Mouse (Mus musculus): Measurements from ENCODE around the gene Gm17571.

Gm17571 gene

DNA sequence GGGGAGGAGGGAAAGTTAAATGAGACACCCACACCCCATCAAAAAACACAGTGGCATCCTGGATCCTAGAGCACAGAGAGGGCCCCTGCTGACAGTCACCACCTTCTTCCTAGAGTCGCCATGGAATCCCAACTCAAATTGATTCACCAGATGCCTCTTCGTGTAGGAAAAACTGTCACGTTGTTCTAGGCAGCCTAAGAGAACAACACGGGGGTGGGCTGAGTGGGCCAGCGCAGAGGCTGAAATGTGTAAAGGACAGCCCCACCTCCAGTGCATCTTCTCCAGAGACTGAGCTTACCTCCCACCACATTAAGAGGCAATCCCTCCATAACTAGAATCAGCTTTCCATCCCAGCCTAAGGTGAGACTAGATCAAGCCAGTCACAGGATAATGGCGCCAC lies 11.2 kb upstream of the Gm17571 start:
- in situ Hi-C loops (cut with MboI; ENCODE audit: low sequenced_read_pairs): no loop called here

DNA sequence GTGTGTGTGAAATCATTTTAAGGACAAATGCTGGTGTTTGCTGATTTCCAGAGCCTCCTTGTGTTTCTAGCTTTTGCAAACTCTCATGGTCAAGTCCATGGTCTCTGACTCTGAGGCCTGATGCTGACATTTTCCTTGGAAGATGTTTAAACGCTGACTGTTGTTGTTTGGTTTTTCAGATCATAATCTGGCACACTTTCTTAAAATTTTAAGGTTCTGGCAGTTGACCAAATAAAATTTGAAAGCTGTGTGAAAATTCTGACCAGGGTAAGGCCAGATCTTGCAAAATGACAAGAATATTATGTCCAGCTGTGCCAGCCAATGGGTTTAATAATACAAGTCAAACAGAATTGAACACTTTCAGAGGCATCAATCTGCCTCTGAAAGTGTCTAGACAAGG lies 8.7 kb upstream of the Gm17571 start:
- in situ Hi-C loops (cut with MboI; ENCODE audit: low sequenced_read_pairs): no loop called here

- in situ Hi-C loops (cut with MboI; ENCODE audit: low sequenced_read_pairs): no loop called here
These were observed 8.1 kb upstream of the Gm17571 start for GRCm38 (mm10) chr9:13454651-13455123.

DNA sequence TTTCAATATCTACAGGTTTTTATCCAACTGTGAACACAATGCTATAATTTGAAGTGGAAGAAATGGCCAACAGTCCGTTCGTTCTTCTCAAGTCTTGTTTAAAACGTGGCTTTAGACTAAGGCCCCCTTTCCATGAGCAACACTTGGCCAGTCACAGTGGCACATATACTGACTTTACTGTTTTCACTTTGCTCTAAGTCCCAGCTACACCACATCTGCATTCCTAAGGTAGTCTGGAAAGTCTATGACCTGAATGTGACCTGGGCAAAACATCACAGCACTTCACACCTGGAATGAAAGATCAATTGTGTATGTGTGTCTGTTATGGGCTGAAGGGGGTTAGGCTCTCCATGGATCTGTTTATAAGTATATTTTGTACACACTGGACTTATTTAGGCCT lies 2.2 kb upstream of the Gm17571 start:
- in situ Hi-C loops (cut with MboI; ENCODE audit: low sequenced_read_pairs): no loop called here

DNA sequence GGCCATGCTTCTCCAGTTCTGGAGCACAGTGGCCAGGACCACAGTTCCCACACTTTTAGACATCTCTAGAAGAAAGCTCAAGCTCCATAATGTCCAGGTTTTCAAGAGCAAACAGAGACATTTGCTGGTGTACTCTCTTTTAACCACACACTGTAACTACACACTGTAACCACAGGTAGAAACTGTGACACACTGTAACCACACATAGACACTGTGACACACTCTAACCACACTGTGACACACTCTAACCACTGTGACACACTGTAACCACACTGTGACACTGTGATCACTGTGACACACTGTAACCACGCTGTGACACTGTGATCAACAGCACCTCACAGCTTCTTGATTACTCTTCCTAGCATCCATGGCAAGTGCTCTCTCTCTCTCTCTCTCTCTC lies 317 bp downstream of the Gm17571 start:
- in situ Hi-C loops (cut with MboI; ENCODE audit: low sequenced_read_pairs): no loop called here

DNA sequence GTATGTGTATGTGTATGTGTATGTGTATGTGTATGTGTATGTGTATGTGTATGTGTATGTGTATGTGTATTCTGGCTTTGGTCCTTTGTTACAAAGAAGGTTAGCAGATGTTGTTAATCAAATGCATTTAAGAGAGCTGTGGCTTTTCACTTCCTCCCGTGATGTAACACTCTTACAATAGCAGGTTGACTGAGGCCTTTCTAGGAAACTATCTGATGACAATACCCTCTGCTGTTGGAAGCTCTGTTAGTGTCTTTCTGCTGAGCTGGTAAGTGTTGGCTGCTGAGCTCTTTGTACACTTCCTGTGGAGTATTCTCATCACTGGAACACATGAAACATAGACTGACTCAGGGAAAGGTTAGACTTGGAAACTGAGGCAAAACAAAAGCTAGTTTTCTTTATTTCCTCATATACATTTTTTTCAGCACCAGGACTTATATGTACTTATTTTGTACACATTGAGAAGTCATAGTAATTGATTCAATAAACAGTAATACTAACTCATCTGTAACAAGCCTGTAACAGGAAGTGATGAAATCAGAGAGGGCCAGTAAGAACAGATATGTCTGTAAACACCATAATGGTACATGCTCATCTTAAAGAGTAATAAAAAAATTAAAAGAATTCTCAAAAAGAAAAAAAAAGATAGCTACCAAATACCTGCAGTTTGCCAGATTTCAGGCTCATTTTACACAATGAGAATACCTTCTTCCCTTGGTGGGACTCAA lies 2.9 kb downstream of the Gm17571 start:
- in situ Hi-C loops (cut with MboI; ENCODE audit: low sequenced_read_pairs): no loop called here

GRCm38 (mm10) chr9:13442012-13442735 lies 4.4 kb downstream of the Gm17571 start:
- in situ Hi-C loops (cut with MboI; ENCODE audit: low sequenced_read_pairs): no loop called here

DNA sequence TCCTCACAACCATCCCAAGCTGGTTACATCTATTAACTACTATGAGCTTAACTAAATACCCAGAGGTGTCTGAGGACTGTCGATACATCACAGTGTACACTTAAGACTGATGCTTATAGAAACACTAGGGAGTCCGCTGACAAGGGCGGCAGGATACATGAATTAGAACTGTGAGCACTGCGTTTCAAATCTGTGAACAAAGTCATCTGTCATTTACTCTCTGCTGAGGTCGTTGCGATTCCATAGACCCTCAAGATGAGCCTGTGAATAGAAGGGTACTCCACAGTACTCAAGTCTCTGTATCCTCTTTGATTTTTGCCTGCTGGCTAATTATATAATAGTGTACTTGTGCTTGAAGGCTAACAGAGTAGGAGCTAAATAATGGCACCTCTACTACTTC lies 5.6 kb downstream of the Gm17571 start:
- in situ Hi-C loops (cut with MboI; ENCODE audit: low sequenced_read_pairs): no loop called here

DNA sequence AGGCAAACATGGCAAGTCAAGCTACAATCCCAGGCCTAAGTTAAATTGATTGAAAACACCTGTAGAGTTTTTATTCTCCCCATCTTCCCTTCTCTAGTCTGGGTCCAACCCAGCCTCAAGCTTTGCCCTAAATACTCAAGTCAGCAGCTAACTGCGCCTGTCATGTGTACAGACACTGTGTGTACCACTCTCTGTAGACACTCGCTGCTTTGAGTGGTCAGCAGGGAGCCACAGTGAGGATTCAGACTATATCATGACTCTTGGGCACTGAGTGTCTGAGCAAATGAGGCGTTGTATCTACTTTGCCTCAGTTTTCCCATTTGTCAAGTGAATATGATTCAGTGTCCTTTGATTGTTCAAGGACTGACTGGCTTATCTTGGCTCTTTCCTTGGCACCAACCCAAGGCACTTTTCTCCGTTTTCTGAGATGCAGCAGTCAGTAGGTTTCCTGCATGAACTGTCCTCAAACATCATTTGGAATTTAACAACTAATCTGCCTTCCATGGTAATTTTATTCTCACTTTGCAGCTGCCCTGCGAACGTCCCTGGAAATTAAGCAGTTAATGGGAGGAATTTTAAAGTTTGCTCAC lies 13.0 kb downstream of the Gm17571 start:
- in situ Hi-C loops (cut with MboI; ENCODE audit: low sequenced_read_pairs): no loop called here

DNA sequence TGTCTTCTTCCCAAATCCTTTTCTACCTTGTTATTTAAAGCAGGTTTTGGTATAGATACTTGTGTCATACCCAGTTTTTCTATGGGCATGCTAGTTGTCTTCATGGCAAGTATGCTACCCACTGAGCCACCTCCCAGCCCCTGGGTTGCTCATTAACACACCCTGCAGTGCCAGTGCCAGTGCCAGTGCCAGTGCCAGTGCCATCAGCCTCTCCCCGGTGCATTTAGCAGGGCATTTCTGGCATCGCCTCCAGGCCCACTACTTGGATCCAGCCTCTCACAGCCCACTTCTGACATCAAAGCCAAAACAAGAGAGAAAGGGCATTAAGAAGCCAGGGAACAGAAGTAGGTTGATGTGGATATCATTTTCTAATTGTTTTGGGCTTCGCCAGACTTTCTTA lies 14.9 kb downstream of the Gm17571 start:
- in situ Hi-C loops (cut with MboI; ENCODE audit: low sequenced_read_pairs): no loop called here

DNA sequence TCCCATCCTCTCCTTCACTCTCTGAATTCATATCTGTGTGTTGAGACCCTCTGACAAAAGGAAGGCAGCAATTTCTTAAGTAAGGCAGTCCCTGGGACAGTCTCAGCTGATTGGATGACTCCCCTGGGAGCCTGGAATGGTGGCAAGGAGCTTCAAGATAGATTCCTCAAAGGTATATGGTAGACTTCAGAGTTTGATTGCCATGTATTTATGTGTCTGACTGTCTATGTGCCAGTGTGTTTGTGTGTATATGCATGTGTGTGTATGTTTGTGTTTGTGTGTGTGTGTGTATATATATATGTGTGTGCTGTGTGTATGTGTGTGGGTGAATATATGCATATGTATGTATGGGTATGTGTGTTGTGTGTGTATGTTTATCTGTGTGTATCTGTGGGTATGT lies 15.8 kb downstream of the Gm17571 start:
- in situ Hi-C loops (cut with MboI; ENCODE audit: low sequenced_read_pairs): no loop called here

DNA sequence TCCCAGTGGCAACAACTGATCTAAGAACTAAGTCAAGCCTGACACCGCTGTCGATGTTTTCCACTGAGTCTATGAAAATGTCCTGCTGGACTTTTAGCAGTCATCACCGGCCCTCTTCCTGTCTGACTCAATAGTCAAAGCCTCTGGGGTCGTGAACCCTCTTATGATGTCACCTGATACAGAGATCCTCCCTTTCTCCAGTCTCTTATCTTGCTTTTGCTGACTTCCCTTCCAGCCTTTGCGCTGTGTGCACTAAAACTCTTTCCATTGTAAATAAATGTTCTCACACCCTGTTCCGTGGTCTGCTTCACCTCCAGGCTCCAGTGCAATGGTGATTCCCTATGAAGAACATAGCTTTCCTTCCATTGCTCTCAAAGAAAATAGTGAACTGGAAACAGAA lies 16.3 kb downstream of the Gm17571 start:
- in situ Hi-C loops (cut with MboI; ENCODE audit: low sequenced_read_pairs): no loop called here

GRCm38 (mm10) chr9:13429477-13430125 lies 17.0 kb downstream of the Gm17571 start:
- in situ Hi-C loops (cut with MboI; ENCODE audit: low sequenced_read_pairs): no loop called here

DNA sequence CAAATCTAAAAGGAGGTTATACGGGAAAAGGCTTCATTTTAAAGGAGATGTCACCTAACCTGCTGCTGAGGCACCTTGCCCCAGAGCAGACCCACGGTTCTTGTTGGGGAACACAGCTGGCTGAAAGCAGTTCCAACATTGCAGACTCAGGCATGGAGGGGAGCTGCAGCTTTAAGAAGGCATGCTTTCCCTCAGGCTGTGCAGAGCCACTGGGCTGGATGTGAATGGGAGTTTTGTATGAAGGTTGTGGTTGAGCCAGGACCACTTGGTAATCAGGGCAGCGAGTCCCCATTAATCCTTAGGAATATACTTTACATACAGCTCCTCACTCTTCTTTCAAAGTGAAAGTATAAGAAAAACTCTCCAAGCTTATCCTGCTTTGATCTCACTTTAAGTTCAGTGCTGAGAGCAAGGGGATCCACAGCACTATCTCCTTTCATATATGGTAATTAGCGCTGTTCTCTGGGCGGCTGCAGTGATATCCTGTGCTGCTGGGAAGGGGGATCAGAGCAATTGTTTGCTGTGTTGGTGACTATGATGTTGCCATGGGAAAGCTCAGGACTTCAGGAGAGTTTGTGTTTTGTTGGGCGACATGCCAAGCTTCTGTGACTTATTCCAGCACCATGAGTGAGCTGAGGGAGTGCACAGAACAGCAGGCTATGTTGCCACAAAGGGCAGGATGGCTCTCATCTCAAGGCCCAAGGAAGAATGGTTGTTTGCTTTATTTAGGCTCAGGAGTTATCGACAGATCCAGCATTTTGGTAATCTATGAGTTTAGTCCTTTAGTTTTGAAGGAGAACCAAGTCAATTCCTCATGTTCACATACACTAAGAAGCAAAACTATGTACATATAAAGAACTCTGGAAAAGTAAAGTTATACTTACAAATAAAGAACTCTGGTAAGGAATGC lies 21.3 kb downstream of the Gm17571 start:
- in situ Hi-C loops (cut with MboI; ENCODE audit: low sequenced_read_pairs): no loop called here

GRCm38 (mm10) chr9:13414230-13414766 lies 32.3 kb downstream of the Gm17571 start:
- in situ Hi-C loops (cut with MboI; ENCODE audit: low sequenced_read_pairs): no loop called here
